Mouse (Mus musculus) myocyte (in vitro differentiated cells): ENCODE data around the gene Gm10837.

Source experiments
- CEBPB ChIP-seq: IDR thresholded peaks from 2 replicates; pipeline ENCODE4 v1.6.1; 2011; ENCODE audit warnings: mild to moderate bottlenecking, moderate library complexity; ENCODE audit not compliant: poor library complexity, insufficient read depth, severe bottlenecking
- MAX ChIP-seq: IDR thresholded peaks from one replicate; pipeline ENCODE4 v1.6.1; 2011; ENCODE audit warnings: low read depth, mild to moderate bottlenecking, control low read depth
- MYOD1 ChIP-seq, 3 experiments: IDR thresholded peaks; one replicate each; pipeline ENCODE4 v1.6.1; 2011; ENCODE audit warnings: control low read depth in 2 of 3, low read depth in 2 of 3, mild to moderate bottlenecking in 2 of 3, moderate library complexity in 1 of 3; ENCODE audit not compliant: insufficient read length in 2 of 3, control insufficient read depth in 1 of 3
- MYOG ChIP-seq, 3 experiments: IDR thresholded peaks; one replicate each; pipeline ENCODE4 v1.6.1; 2011; ENCODE audit warnings: control low read depth in 2 of 3, low read depth in 2 of 3, mild to moderate bottlenecking in 2 of 3; ENCODE audit not compliant: insufficient read length in 2 of 3, control insufficient read depth in 1 of 3, insufficient read depth in 1 of 3
- POLR2A ChIP-seq: IDR thresholded peaks from one replicate; pipeline ENCODE4 v1.6.1; 2011; ENCODE audit warnings: low read depth, mild to moderate bottlenecking, control low read depth, moderate library complexity; ENCODE audit not compliant: insufficient read length
- POLR2AphosphoS2 ChIP-seq: IDR thresholded peaks from one replicate; pipeline ENCODE4 v1.6.1; 2011; ENCODE audit warnings: low read depth, control low read depth; ENCODE audit not compliant: insufficient read length
- SRF ChIP-seq: IDR thresholded peaks from one replicate; pipeline ENCODE4 v1.6.1; 2011; ENCODE audit warnings: low read depth; ENCODE audit not compliant: control insufficient read depth, insufficient read length
- TCF12 ChIP-seq: IDR thresholded peaks from one replicate; pipeline ENCODE4 v1.6.1; 2011; ENCODE audit warnings: mild to moderate bottlenecking, control low read depth; ENCODE audit not compliant: poor library complexity, insufficient read depth, severe bottlenecking
- USF1 ChIP-seq: IDR thresholded peaks from one replicate; pipeline ENCODE4 v1.6.1; 2011; ENCODE audit warnings: low read depth, mild to moderate bottlenecking, control low read depth, moderate library complexity

- TF ChIP-seq POLR2A (no peak), POLR2AphosphoS2 (no peak), MYOG (IDR thresholded peaks at IDR 0.05; ENCODE audit: control insufficient read depth in 1 of 3, insufficient read depth in 1 of 3, insufficient read length in 2 of 3, low read depth in 2 of 3) (no peak), TCF12 (no peak), CEBPB (no peak), MYOD1 (IDR thresholded peaks at IDR 0.05; ENCODE audit: control insufficient read depth in 1 of 3, insufficient read length in 2 of 3, low read depth in 2 of 3) (no peak), MAX (no peak), USF1 (no peak), SRF (no peak)
These were observed 40.5 kb upstream of the Gm10837 start for GRCm38 (mm10) chr14:122449601-122450495.
